Mouse (Mus musculus) kidney, embryonic 14.5 days (tissue): ENCODE results near the gene Tspan18. TPM values are rescaled to one million over a fixed set of nuclear protein-coding genes. Genes with fewer than 3 reads are reported as not detected.

Source experiments
- ATAC-seq: fragments of 200-750 bp; cut with Nextera tagmentation; 2 replicates; pipeline ENCODE4 v1.8.0; 2017; ENCODE audit warnings: moderate number of reproducible peaks, mild to moderate bottlenecking, moderate TSS enrichment, moderate library complexity; ENCODE audit not compliant: low FRiP score, low TSS enrichment
- H3K27ac ChIP-seq: fragments of 300-500 bp; sonication (generic); 2 replicates; pipeline ENCODE4 v1.5.1; 2014; ENCODE audit warnings: low read depth, mild to moderate bottlenecking, low read length, moderate library complexity, mixed read lengths
- H3K27me3 ChIP-seq: fragments of 300-500 bp; sonication (generic); 2 replicates; pipeline ENCODE4 v1.6.1; 2014; ENCODE audit warnings: mild to moderate bottlenecking, low read length; ENCODE audit not compliant: control insufficient read depth, insufficient read depth
- H3K36me3 ChIP-seq: fragments of 300-500 bp; sonication (generic); 2 replicates; pipeline ENCODE4 v1.6.1; 2014; ENCODE audit warnings: low read length, mixed read lengths; ENCODE audit not compliant: control insufficient read depth, insufficient read depth
- H3K4me1 ChIP-seq: fragments of 300-500 bp; sonication (generic); 2 replicates; pipeline ENCODE4 v1.6.1; 2014; ENCODE audit warnings: low read length, mixed read lengths; ENCODE audit not compliant: control insufficient read depth, insufficient read depth
- H3K4me2 ChIP-seq: fragments of 300-500 bp; sonication (generic); replicated peaks from 2 replicates; pipeline ENCODE4 v1.6.1; 2014; ENCODE audit warnings: low read depth, mild to moderate bottlenecking, low read length
- H3K4me3 ChIP-seq: fragments of 300-500 bp; sonication (generic); 2 replicates; pipeline ENCODE4 v1.5.1; 2014; ENCODE audit warnings: mild to moderate bottlenecking, low read length
- H3K9ac ChIP-seq: fragments of 300-500 bp; sonication (generic); 2 replicates; pipeline ENCODE4 v1.6.1; 2014; ENCODE audit warnings: low read depth, mild to moderate bottlenecking, low read length, moderate library complexity
- H3K9me3 ChIP-seq: fragments of 300-500 bp; sonication (generic); 2 replicates; pipeline ENCODE4 v1.6.1; 2016; ENCODE audit warnings: low read length; ENCODE audit not compliant: control insufficient read depth
- WGBS: fragments of 180-500 bp; shearing (Covaris S2); extraction: QIAGEN DNeasy Blood & Tissue Kit; methylation state at CpG from one replicate; pipeline ENCODE4 v1.1.7; 2014; 5-methylcytosine and 5-hydroxymethylcytosine counted together
- polyA plus RNA-seq: library from polyadenylated mRNA; unstranded; fragments of >200 nt; fragmentation: Nextera tagmentation; extraction: Ambion mirVana; gene quantifications from 2 replicates; pipeline ENCODE4 v1.2.1, GENCODE M21; 2014

The Tspan18 gene
- polyA plus RNA-seq, 1 experiment from 2014 or later: 49.2 TPM

GRCm38 (mm10) chr2:93201997-93202396 is 132.3 kb downstream of the Tspan18 start:
- peaks cover 22% of the 10 kb centered on the region for H3K36me3 ChIP-seq
- no peak for ATAC-seq
- H3K27me3 ChIP-seq: no peaks in the 10 kb centered on the region
- no peak overlapping the region for H3K4me3 ChIP-seq
- no peak overlapping the region for H3K27ac ChIP-seq
- 84% methylated on average over 3 of the region's 3 CpGs for WGBS
- H3K4me1 ChIP-seq: peaks cover 3% of the 10 kb centered on the region; the same call in 1 of the 2 replicates
- H3K4me2 ChIP-seq: no peak overlapping the region
- no peak overlapping the region for H3K9ac ChIP-seq
- no peaks in the 10 kb centered on the region for H3K9me3 ChIP-seq

GRCm38 (mm10) chr2:93200681-93201340 is 133.5 kb downstream of the Tspan18 start:
- Histone ChIP-seq H3K9ac (no peak overlapping the region), H3K4me3 (no peak overlapping the region), H3K4me1 (peaks cover 3% of the 10 kb centered on the region; the same call in 1 of the 2 replicates), H3K27me3 (no peaks in the 10 kb centered on the region), H3K36me3 (peaks cover 22% of the 10 kb centered on the region), H3K4me2 (no peak overlapping the region), H3K27ac (no peak overlapping the region; the same call in 1 of the 2 replicates), H3K9me3 (no peaks in the 10 kb centered on the region)
- WGBS: 74% methylated on average over 10 of the region's 10 CpGs
- no peak for ATAC-seq

GRCm38 (mm10) chr2:93199531-93199974 is 134.8 kb downstream of the Tspan18 start:
- no peak overlapping the region for H3K4me3 ChIP-seq
- H3K9ac ChIP-seq: no peak overlapping the region
- no peaks in the 10 kb centered on the region for H3K9me3 ChIP-seq
- H3K27me3 ChIP-seq: no peaks in the 10 kb centered on the region
- peaks cover 15% of the 10 kb centered on the region for H3K36me3 ChIP-seq
- ATAC-seq: peak; percentile 60
- no peak overlapping the region for H3K27ac ChIP-seq
- no peak overlapping the region for H3K4me2 ChIP-seq
- WGBS: 31% methylated on average over 13 of the region's 13 CpGs
- H3K4me1 ChIP-seq: peaks cover 3% of the 10 kb centered on the region; the same call in 1 of the 2 replicates

GRCm38 (mm10) chr2:93198846-93199245 is 135.5 kb downstream of the Tspan18 start:
- Histone ChIP-seq H3K27ac (no peak overlapping the region), H3K27me3 (no peaks in the 10 kb centered on the region)

GRCm38 (mm10) chr2:93193806-93194205 is 140.5 kb downstream of the Tspan18 start:
- peaks cover 28% of the 10 kb centered on the region for H3K4me1 ChIP-seq
- H3K9me3 ChIP-seq: no peaks in the 10 kb centered on the region
- H3K36me3 ChIP-seq: 0 out of 2 replicates have a peak, but pooled peaks cover 4% of the 10 kb centered on the region
- ATAC-seq: no peak
- no peak overlapping the region for H3K27ac ChIP-seq
- H3K4me3 ChIP-seq: no peak overlapping the region
- H3K27me3 ChIP-seq: no peaks in the 10 kb centered on the region
- 43% methylated on average over 4 of the region's 4 CpGs for WGBS
- no peak overlapping the region for H3K9ac ChIP-seq
- H3K4me2 ChIP-seq: no peak overlapping the region

More at GRCm38 (mm10) chr2:93198846-93199245, 135.5 kb downstream of the Tspan18 start:
- H3K4me3 ChIP-seq: no peak overlapping the region
- WGBS: 25% methylated on average over 3 of the region's 3 CpGs
- peaks cover 13% of the 10 kb centered on the region for H3K36me3 ChIP-seq
- no peak overlapping the region for H3K4me2 ChIP-seq
- H3K9ac ChIP-seq: no peak overlapping the region
- peaks cover 3% of the 10 kb centered on the region; the same call in 1 of the 2 replicates for H3K4me1 ChIP-seq
- ATAC-seq: peak; percentile 41; the same call in 1 of the 2 replicates
- H3K9me3 ChIP-seq: no peaks in the 10 kb centered on the region

GRCm38 (mm10) chr2:93192671-93193080 is 141.6 kb downstream of the Tspan18 start:
- Histone ChIP-seq H3K27ac (no peak overlapping the region), H3K9ac (no peak overlapping the region), H3K9me3 (no peaks in the 10 kb centered on the region), H3K27me3 (no peaks in the 10 kb centered on the region), H3K36me3 (0 out of 2 replicates have a peak, but pooled peaks cover 2% of the 10 kb centered on the region), H3K4me3 (no peak overlapping the region), H3K4me2 (no peak overlapping the region), H3K4me1 (peaks cover 28% of the 10 kb centered on the region)
- WGBS: 9% methylated on average over 6 of the region's 6 CpGs
- peak; percentile 44 for ATAC-seq

GRCm38 (mm10) chr2:93192182-93192560 is 142.1 kb downstream of the Tspan18 start:
- H3K9me3 ChIP-seq: no peaks in the 10 kb centered on the region
- ATAC-seq: no peak
- H3K4me2 ChIP-seq: no peak overlapping the region
- no peaks in the 10 kb centered on the region for H3K27me3 ChIP-seq
- H3K36me3 ChIP-seq: no peaks in the 10 kb centered on the region
- no peak overlapping the region for H3K9ac ChIP-seq
- H3K4me3 ChIP-seq: no peak overlapping the region
- H3K4me1 ChIP-seq: peaks cover 28% of the 10 kb centered on the region
- 0 out of 2 replicates have a peak overlapping the region, but pooled peaks have one; percentile 30 for H3K27ac ChIP-seq
- WGBS: 48% methylated on average over 9 of the region's 9 CpGs

- H3K9ac ChIP-seq: no peak overlapping the region
- no peak overlapping the region for H3K4me3 ChIP-seq
- WGBS: 78% methylated on average over 14 of the region's 14 CpGs
- H3K36me3 ChIP-seq: no peaks in the 10 kb centered on the region
- H3K27me3 ChIP-seq: no peaks in the 10 kb centered on the region
- ATAC-seq: no peak
- no peak overlapping the region for H3K4me2 ChIP-seq
- no peaks in the 10 kb centered on the region for H3K9me3 ChIP-seq
- no peak overlapping the region for H3K27ac ChIP-seq
- peaks cover 28% of the 10 kb centered on the region for H3K4me1 ChIP-seq
Observed at GRCm38 (mm10) chr2:93191488-93192181, 142.7 kb downstream of the Tspan18 start.
